Mouse (Mus musculus): ENCODE results near the gene Sypl. TPM values are rescaled to one million over a fixed set of nuclear protein-coding genes. Genes with fewer than 3 reads are reported as not detected.

The Sypl gene
- total RNA-seq, 2 experiments from 2014 or later = 174 to 187 TPM

- DNase-seq = no peak
- peak overlapping the region; percentile 78 for H3K27ac ChIP-seq
- intact Hi-C loops (cut with DNase I) = loop anchor here (2.0 kb wide), 2 partner anchors 31 to 89 kb away; partner anchors contain the start of gene Sypl
- no peak for TF ChIP-seq CTCF (IDR thresholded peaks at IDR 0.05)
- no peak overlapping the region for H3K4me3 ChIP-seq
Observed at GRCm38 (mm10) chr12:32921532-32922131, 32.1 kb upstream of the Sypl start.

GRCm38 (mm10) chr12:32924245-32924644 lies 29.4 kb upstream of the Sypl start:
- no peak for TF ChIP-seq CTCF (IDR thresholded peaks at IDR 0.05)
- intact Hi-C loops (cut with DNase I) = no loop called here
- Histone ChIP-seq H3K4me3 (no peak overlapping the region), H3K27ac (no peak overlapping the region)
- no peak for DNase-seq

DNA sequence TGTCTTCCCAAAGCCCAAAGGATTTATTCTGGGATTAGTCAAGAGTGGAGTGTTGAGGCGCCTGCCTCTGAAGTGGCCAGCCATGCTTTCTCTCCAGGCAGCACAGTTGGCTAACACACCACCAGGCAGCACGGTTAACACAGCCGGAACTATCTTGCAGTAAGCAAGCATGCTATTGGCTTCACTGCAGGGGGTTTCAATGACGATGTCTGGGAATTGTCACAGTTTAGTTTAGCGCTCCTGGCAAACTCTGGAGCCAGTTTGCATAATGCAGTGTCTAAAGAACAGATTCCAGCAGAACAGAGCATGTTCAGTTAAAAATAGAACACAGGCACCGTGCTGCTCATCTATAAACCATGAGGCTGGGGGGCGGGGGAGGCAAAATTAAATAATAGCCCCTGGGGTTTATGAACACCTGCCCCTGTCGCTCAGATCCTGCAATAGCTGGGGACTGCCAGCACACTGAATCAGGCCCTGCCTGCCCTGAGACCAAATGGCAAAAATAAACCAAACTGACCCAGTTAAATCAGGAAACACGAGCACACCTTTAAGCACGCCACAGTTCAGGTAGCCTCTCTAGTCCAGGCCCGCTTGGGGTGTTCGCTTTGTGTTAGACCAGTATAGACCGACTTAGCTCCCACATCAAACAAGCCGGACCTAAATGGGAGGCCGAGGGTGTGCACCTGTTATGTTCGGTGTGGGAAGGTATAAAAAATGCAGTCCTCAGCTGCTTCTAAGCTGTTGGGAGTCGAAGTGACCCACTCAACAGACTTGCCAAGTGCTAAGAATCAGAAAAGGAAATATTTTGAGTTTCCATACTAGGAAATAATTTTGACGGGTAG lies 27.1 kb upstream of the Sypl start:
- Histone ChIP-seq H3K27ac (peak overlapping the region; percentile 95), H3K4me3 (peak overlapping the region; percentile 13; the same call in 1 of the 2 replicates)
- no peak for TF ChIP-seq CTCF (IDR thresholded peaks at IDR 0.05)
- intact Hi-C loops (cut with DNase I) = no loop called here
- peak; percentile 87 for DNase-seq

DNA sequence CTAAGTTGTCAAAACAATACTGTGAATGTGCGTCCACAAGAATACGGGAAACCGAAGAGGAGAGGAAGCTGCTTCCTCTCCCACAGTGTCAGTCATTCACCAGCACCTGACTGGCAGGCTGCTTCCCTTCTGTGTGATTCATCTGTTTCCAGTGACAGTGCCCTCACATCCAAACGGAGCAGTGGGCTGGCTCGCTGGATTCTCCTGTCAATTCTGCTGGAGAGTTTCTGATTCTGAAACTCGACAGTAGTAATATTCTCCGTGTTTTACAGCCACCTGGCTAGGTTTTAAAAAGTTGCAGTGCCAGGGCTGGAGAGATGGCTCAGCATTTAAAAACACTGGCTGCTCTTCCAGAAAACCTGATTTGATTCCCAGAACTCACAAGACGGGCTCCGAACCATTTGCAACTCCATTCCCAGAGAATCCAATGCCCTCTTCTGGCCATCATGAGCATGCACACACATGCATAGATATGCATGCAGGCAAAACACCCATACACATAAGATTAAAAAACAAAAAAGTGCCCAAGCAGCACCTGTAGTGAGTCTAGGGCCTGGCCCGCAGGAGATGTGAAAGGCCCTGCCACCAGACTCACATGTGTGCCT lies 26.4 kb upstream of the Sypl start:
- TF ChIP-seq CTCF (IDR thresholded peaks at IDR 0.05) = peak; percentile 48
- peak overlapping the region; percentile 95 for H3K27ac ChIP-seq
- no peak for DNase-seq
- no peak overlapping the region for H3K4me3 ChIP-seq
- intact Hi-C loops (cut with DNase I) = no loop called here

DNA sequence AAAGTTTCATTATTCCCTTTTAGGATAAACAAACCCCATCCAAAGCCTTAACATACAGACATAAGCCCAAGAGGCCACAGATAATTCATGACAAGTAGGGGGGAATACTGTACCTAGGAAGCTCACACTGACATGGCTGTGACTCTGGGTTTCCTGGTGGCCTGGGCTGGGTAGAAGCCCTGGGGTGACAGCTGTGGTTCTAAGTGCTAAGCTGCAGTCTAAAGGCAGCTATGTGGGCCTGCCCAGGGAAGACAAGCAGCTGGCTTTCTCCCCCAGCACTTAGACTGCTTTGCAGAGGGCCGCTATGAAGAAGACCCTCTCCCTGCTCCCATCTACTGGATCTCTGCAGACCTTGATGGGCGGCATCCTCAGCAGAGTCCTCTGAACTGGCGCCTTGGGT lies 25.5 kb upstream of the Sypl start:
- no peak for TF ChIP-seq CTCF (IDR thresholded peaks at IDR 0.05)
- intact Hi-C loops (cut with DNase I) = loop anchor here (2.0 kb wide), 1 partner anchor 25 kb away; the partner anchor contains the start of gene Sypl
- H3K4me3 ChIP-seq = no peak overlapping the region

DNA sequence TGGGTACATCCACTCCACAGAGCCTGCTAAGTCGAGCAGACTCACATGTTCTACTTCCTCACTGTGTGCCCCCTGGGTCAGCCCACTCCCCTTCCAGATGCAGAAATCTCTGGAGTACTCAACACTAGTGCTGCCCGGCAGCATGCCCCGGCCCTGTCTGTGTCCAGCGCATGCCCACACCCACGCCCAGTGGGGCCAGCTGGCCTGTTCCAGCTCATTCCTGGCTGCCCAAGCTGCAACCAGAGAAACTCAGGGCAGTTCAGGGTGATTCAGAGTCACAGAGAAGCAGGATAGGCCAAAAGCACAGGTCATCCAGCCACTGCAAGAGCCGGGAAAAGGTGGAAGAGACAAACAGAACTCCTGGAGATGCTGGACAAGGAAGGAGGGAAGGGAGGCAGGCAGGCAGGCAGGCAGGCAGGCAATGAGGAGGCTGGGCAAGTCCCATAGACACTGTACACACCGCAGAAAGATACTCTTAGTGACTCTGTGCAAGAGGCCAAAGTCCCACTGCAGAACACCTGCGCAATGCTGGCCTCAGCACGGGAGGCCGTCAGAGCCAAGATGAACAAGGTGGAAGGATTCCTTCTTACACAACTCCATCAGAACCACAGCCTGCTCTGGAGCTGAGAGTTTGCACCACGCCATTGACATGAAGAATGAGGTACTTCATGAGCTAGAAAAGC lies 23.7 kb upstream of the Sypl start:
- intact Hi-C loops (cut with DNase I) = loop anchor here (2.0 kb wide), 1 partner anchor 23 kb away; the partner anchor contains the start of gene Sypl
- DNase-seq = peak; percentile 77
- no peak for TF ChIP-seq CTCF (IDR thresholded peaks at IDR 0.05)
- Histone ChIP-seq H3K4me3 (no peak overlapping the region), H3K27ac (peak overlapping the region; percentile 68)

More for the DNA sequence above, 25.5 kb upstream of the Sypl start:
- H3K27ac ChIP-seq = peak overlapping the region; percentile 95
- no peak for DNase-seq

DNA sequence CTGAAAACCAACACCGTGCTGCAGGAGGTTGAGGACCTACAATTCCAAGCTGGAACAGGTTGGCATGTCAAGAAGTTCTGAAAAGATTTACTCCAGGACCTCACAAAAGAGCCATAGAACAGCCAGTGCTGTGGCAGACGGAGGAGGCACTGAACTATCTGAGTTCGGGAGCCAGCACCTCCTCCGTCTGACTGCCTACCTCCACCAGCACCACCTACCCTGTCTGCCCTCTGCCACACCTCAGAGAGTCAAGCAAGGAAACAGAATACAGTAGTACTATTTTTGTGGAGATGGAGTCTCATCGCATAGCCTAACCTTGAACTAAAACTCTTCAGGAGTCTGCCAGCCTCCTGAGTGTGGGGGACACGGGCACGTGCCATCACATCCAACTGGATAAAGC lies 23.1 kb upstream of the Sypl start:
- Histone ChIP-seq H3K27ac (peak overlapping the region; percentile 68), H3K4me3 (no peak overlapping the region)
- DNase-seq = no peak
- intact Hi-C loops (cut with DNase I) = no loop called here
- no peak for TF ChIP-seq CTCF (IDR thresholded peaks at IDR 0.05)

- intact Hi-C loops (cut with DNase I) = no loop called here
- Histone ChIP-seq H3K27ac (no peak overlapping the region), H3K4me3 (no peak overlapping the region)
- DNase-seq = no peak
- TF ChIP-seq CTCF (IDR thresholded peaks at IDR 0.05) = no peak
Observed at GRCm38 (mm10) chr12:32936246-32936946, 17.3 kb upstream of the Sypl start.

DNA sequence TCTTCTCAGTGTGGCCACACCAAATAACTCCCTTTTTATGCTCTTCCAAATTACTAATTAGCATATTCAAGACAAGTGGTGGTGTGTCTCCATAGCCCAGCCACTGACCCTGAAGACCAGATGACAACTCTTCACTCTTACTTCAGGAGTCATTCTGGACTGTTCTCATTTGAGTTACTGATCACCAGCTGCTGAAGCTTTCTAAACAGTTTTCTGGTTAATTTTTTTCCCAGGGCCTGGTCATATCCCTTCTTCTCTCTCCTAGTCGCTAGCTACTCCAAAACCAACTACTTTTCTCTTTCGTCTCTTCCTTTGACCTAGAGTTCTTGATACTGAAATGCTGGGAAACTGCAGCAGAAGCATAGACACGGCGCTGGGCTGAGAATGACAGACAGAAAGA lies 12.6 kb upstream of the Sypl start:
- Histone ChIP-seq H3K4me3 (no peak overlapping the region), H3K27ac (no peak overlapping the region)
- no peak for DNase-seq
- TF ChIP-seq CTCF (IDR thresholded peaks at IDR 0.05) = no peak
- intact Hi-C loops (cut with DNase I) = no loop called here

DNA sequence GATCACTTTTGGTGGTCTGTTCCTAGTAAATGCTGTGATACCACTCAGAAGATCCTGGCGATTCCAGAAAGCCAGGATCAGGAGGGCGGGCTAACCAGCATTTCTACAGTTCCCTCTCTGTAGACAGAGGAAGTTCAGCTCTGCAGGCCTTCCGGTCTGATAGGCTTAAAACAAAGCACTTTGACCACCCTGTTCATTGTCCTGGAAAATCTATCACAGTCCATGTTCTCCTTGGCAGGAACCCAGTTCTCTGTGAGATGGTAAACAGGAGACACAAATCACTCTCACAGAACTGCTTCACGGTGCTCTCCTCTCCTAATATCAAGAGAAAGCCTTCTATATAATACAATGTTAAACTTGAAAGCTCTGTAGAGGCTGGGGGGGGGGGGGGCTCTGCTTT lies 10.3 kb upstream of the Sypl start:
- H3K27ac ChIP-seq = peak overlapping the region; percentile 78
- H3K4me3 ChIP-seq = no peak overlapping the region
- DNase-seq = no peak
- no peak for TF ChIP-seq CTCF (IDR thresholded peaks at IDR 0.05)
- intact Hi-C loops (cut with DNase I) = no loop called here

- intact Hi-C loops (cut with DNase I) = no loop called here
- DNase-seq = no peak
- H3K4me3 ChIP-seq = no peak overlapping the region
- peak overlapping the region; percentile 78 for H3K27ac ChIP-seq
- no peak for TF ChIP-seq CTCF (IDR thresholded peaks at IDR 0.05)
Observed at GRCm38 (mm10) chr12:32943951-32944350, 9.7 kb upstream of the Sypl start.

DNA sequence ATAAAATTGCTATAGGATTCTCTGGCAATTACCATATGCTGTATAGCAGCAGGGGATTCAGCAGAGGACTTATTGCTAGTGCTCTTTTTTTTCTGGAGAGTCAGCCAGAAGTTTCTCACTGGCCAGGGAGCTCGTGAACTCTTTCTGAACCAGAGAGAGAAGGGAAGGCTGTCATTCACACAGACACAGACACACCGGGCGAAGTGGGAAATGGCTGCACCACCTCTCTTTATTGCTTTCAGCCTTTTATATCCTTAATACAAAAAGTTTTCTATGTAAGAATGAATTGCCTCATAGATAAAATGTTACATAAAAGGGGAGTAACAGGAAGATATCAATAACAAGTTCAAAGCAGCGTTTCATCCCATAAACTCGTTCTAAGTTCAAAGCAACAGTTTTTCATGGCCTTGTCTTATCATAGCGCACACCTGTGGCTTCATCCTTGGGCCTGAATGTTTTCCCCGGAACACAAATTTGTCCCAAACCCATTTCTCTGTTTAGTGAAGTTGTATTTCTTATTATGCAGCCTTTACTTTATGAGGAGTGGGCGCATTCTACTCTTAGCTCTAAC lies 8.7 kb upstream of the Sypl start:
- DNase-seq = no peak
- TF ChIP-seq CTCF (IDR thresholded peaks at IDR 0.05) = no peak
- peak overlapping the region; percentile 78 for H3K27ac ChIP-seq
- intact Hi-C loops (cut with DNase I) = no loop called here
- no peak overlapping the region for H3K4me3 ChIP-seq
